Mouse (Mus musculus) ovary, adult 2 months (tissue): ENCODE results near the gene Dnajb7. TPM values are rescaled to one million over a fixed set of nuclear protein-coding genes. Genes with fewer than 3 reads are reported as not detected.

Source experiments
- polyA plus RNA-seq: library from polyadenylated mRNA; depleted of rRNA; stranded (reverse); fragments of >200 nt; gene quantifications from 2 replicates; pipeline ENCODE4 v1.2.3, GENCODE M21; 2012; rRNA removed

The Dnajb7 gene
- polyA plus RNA-seq: not detected in 2 replicates

DNA sequence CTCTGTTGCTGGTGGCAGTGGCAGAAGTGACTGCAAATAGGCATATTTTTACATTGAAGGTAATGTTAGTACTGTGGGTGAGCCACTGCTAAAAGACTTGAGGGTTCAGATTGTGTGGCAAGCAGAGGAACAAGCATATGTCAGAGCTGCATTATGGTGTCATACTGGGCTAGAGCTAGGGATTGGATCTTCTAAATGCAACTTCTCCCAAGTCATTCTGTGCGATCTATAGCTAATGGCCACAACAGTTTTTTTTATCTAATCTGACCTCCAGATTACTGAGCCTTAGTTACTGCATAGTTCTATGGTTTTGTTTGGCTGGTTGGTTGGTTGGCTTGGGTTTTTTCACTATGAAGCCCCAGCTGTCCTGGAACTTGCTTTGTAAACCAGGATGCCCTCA, at the start of gene Dnajb7:
Dnajb7 (minus strand) TSS at position 101 of the 400 bp plus-strand sequence.

DNA sequence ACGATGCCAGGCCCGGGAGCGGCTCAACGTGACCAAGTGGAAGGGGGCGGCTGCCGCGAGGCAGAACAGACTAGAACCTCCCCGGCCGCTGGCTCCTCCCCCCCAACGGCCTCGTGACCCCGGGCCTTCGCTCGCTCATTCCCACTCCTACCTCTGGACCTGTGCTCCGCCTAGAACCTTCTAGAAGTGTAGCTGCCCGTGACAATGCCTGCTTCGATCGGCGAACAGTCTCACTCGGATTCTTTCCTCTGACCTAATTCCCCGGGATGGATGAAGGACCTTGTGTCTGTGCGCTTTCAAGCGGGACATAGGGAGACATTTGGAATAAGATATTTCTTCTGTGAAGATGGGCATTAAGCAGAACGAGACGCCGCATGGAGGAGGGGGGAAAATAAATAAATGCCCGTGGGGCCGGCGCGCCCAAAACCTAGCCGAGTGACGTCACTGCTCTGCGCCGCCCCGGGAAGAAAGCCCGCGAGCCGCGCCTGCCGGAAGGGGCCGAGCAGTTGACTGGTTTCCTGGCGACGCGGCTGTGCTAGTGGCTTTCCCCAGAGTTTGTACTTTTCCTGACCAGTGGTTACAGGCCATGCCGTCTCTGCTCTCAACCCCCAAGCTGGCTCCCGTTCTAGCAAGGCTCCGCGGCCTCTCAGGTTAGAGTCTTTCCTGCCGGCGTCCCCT, 8.3 kb downstream of the Dnajb7 start, which contains the start of the genes St13 and Xpnpep3:
St13 (minus strand) TSS at position 440 of the 678 bp plus-strand sequence.
Xpnpep3 (plus strand) TSS at position 501 of the 678 bp plus-strand sequence.

DNA sequence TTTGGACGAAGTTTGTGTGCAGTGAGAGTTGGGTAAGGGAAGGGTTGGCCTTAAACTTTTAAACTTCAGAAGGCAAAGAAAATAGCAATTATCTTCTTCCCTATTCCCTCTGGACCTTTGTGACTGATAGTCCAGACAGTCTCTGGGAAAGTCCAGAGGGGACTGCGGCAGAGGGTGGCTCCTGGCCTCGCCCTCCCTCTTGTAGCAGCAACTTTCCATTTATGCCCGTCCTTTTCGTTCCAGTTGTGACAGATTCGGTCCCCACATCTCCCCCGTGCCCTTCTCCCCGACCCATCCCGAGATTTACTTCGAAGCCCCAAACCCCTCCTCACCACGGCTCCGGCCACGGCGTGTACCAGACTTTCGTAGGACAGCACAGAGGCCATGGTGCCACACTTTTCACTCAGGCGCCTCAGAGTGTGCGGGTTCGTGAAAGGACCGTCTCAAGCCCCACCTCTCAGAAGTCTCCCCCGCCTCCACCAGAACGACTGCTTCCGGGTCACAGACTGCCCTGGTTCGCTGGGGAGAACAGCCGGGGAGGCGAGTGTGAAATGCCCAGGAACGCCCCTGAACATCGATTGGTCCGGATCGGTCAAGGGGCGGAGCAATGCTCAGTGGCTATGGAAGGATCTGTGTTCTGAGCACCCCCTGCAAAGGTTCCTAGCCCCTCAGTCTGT, 47.6 kb downstream of the Dnajb7 start, which contains the start of gene Slc25a17:
Slc25a17 (minus strand) TSS at position 468 of the 677 bp plus-strand sequence.

Other genes with a start within 250 kb of the Dnajb7 start
- gene Mrtfa, start 217.5 kb downstream of the Dnajb7 start, polyA plus RNA-seq: 35.0 and 38.4 TPM in 2 replicates
- 1.2 and 2.5 TPM in 2 replicates for gene Mchr1, start 172.8 kb downstream of the Dnajb7 start, polyA plus RNA-seq
- 22.2 and 27.5 TPM in 2 replicates for gene Slc25a17, start 47.5 kb downstream of the Dnajb7 start, polyA plus RNA-seq
- gene St13, start 8.2 kb downstream of the Dnajb7 start, polyA plus RNA-seq: 20.5 and 31.5 TPM in 2 replicates
- 7.1 and 9.4 TPM in 2 replicates for gene Xpnpep3, start 8.2 kb downstream of the Dnajb7 start, polyA plus RNA-seq
- 23.7 and 32.7 TPM in 2 replicates for gene Rbx1, start 58.0 kb upstream of the Dnajb7 start, polyA plus RNA-seq
- gene Ep300, start 177.1 kb upstream of the Dnajb7 start, polyA plus RNA-seq: 27.6 and 28.9 TPM in 2 replicates